Mouse (Mus musculus) brain, embryonic 14.5 days (tissue): ENCODE measurements around the gene Zbtb33. TPM values are rescaled to one million over a fixed set of nuclear protein-coding genes. Genes with fewer than 3 reads are reported as not detected.

ENCODE experiments used
- DNase-seq: peaks from one replicate; pipeline ENCODE4 v3.0.0-alpha.2; 2011; ENCODE audit warnings: low read depth
- CTCF ChIP-seq: fragments of 200-500 bp; IDR thresholded peaks from 2 replicates; pipeline ENCODE4 v1.5.1; 2012; ENCODE audit warnings: inconsistent platforms, mild to moderate bottlenecking, moderate library complexity, borderline replicate concordance; ENCODE audit not compliant: insufficient read depth, insufficient read length; ENCODE audit errors: extremely low read depth
- POLR2A ChIP-seq: fragments of 200-500 bp; IDR thresholded peaks from 2 replicates; pipeline ENCODE4 v1.6.1; 2012; ENCODE audit warnings: mild to moderate bottlenecking, inconsistent platforms, borderline replicate concordance; ENCODE audit not compliant: poor library complexity, insufficient read depth, insufficient read length, severe bottlenecking; ENCODE audit errors: extremely low read depth
- polyA plus RNA-seq: library from polyadenylated mRNA; depleted of rRNA; stranded (reverse); fragments of >200 nt; gene quantifications from 2 replicates; pipeline ENCODE4 v1.2.3, GENCODE M21; 2012; rRNA removed

The Zbtb33 gene
- polyA plus RNA-seq, 1 experiment, result 22.6 TPM

DNA sequence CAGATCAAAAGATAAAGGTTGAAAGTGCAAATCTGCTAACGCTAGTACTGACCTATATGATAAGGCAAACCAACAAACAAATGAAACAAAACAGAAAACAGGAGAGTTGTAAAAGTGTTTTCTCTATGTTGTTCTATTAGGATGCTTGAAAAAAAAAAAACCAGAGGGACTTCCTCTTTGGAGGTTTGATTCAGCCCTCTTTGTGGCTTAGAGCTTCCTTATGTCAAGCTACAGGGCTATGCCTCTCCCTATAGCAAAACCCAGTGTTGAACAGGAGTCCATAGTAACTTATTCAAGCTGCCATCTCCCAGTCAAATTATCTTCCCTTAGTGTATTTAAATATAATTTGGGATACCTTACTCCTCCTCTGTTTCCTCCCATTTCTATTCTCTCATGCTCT lies 17.8 kb downstream of the Zbtb33 start:
- no peak for TF ChIP-seq CTCF
- TF ChIP-seq POLR2A, result no peak
- DNase-seq, result no peak

GRCm38 (mm10) chrX:38216986-38217675 lies 27.5 kb downstream of the Zbtb33 start:
- peak; percentile 48 for DNase-seq
- no peak for TF ChIP-seq CTCF
- TF ChIP-seq POLR2A, result no peak

DNA sequence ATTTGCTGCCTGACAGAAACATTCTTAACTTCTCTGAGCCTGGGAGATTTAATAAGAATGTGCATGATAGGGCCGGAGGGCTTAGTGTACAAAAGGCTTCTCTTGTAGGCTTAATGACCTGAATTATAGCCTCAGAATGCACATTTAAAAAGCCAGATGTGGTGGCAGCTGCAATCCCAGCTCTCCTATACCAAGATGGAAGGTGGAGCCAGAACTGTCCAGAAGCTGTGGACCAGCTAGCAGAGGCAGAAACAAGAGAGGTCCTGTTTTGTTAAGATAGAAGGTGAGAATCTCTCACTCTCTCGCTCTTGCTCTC lies 28.0 kb downstream of the Zbtb33 start:
- TF ChIP-seq POLR2A, result no peak
- no peak for TF ChIP-seq CTCF
- no peak for DNase-seq

GRCm38 (mm10) chrX:38222757-38223156 lies 33.2 kb downstream of the Zbtb33 start:
- no peak for DNase-seq
- TF ChIP-seq CTCF, result no peak
- no peak for TF ChIP-seq POLR2A

- TF ChIP-seq CTCF (no peak), POLR2A (no peak)
- DNase-seq, result peak; percentile 41
These were observed 40.3 kb downstream of the Zbtb33 start for GRCm38 (mm10) chrX:38229888-38230287.

DNA sequence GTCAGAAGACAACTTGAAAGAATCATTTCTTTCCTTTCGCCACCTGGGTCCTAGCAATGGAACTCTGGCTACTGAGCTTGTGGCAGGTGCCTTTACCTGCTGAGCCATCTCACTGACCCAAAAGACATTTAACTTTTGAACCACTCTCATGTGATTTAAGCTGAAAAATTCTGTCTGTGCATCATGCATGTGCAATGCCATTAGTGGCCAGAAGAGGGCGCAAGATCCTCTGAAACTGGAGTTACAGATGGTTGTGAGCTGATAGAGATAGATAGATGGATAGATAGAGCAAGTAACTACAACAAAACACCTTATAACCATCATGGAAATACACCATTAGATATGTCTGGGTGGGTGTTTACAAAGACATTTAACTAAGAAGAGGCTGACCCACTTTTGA lies 48.1 kb downstream of the Zbtb33 start:
- DNase-seq, result no peak
- TF ChIP-seq CTCF (peak; percentile 57; the same call in 1 of the 2 replicates), POLR2A (no peak)

Other genes with a start within 250 kb of the Zbtb33 start
- gene Btg1-ps1, start 171.0 kb upstream of the Zbtb33 start, polyA plus RNA-seq, result not detected in 2 replicates
- not detected in 2 replicates for gene Btg1-ps2, start 146.7 kb upstream of the Zbtb33 start, polyA plus RNA-seq
- not detected in 2 replicates for gene Rhox10, start 123.3 kb upstream of the Zbtb33 start, polyA plus RNA-seq
- gene Rhox11, start 104.7 kb upstream of the Zbtb33 start, polyA plus RNA-seq, result not detected in 2 replicates
- not detected in 2 replicates for gene Rhox12, start 78.9 kb upstream of the Zbtb33 start, polyA plus RNA-seq
- gene Rhox13, start 68.6 kb upstream of the Zbtb33 start, polyA plus RNA-seq, result not detected in 2 replicates
- gene Tmem255a, start 62.6 kb downstream of the Zbtb33 start, polyA plus RNA-seq, result 12.0 and 18.7 TPM in 2 replicates
- gene Atp1b4, start 126.4 kb downstream of the Zbtb33 start, polyA plus RNA-seq, result 0.01 and 0.03 TPM in 2 replicates